ENCODE assay signal across 8 mouse cellular contexts in the genomic region with DNA sequence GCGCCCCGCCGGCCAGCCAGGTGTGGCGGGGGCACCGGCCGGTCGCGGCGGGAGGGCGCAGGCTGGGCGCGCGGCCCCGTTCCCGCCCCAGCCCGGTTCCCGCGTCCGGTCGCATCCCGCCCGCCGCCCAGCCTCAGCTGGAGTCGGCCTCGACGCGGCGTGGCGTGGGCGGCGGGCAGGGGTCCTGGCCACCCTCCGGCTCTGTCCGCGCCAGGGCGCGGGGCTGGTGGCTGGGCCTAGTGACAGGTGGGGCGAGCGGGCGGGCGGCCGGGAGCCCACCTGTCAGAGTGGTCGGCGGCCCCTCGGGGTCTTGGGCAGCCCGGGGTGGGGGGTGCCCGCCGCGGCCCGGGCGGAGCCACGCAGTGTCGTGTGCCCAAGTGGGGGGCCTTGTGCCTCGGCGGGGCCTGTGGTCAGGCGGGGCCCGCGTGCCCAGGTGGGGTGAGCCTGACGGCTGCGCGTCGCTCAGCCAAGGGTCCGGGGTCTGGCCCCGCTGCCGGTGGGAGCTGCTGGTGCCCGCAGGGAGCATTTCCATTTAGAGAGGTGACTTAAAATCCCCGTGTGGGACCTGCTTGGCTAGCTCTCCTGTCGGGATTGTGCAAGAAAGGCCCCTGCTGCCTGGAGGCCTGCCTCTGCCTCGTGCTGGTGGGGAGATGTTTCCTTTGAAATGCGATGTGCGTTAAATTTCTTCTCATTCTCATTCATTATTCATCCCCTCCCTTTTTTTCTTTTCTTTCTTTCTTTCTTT. TPM values are rescaled to one million over a fixed set of nuclear protein-coding genes. Genes with fewer than 3 reads are reported as not detected.
DNase-seq lines count a peak whose midpoint lies in the region; ATAC-seq and TF ChIP-seq lines count a peak whose summit lies in the region.
"Had no signal": no experiment of that assay in that cellular context is flagged by ENCODE, and none has a peak within 500 bp of the region (broad histone marks: within the 10 kb centered on the region; RNA-seq: fewer than 3 reads in every experiment).

No protein-coding gene starts in this region.

- H3K4me3 ChIP-seq in E14TG2a.4 (replicated peaks; ENCODE audit: low read length): peak overlapping the region; percentile 90
- peak overlapping the region; percentile 97 for H3K4me3 ChIP-seq in embryonic facial prominence, embryonic 12.5 days
- H3K4me3 ChIP-seq in heart, postnatal 0 days (ENCODE audit: low read depth, low read length): peak overlapping the region; percentile 78
- peak overlapping the region; percentile 95 for H3K4me3 ChIP-seq in stomach, embryonic 14.5 days (ENCODE audit: low read depth, low read length)

- peak overlapping the region; percentile 99 for H3K9ac ChIP-seq in embryonic facial prominence, embryonic 12.5 days
- H3K9ac ChIP-seq in heart, postnatal 0 days (replicated peaks; ENCODE audit: low read depth, low read length): peak overlapping the region; percentile 95
- H3K9ac ChIP-seq in stomach, embryonic 14.5 days (replicated peaks; ENCODE audit: low read depth, low read length): peak overlapping the region; percentile 89

- peak; percentile 3 for DNase-seq in T-cell, adult 2 months (ENCODE audit: low spot score)
- no peak for DNase-seq in heart, postnatal 0 days (ENCODE audit: low spot score)
- DNase-seq in kidney, postnatal 14 days: peak; percentile 36
- DNase-seq in mesoderm, embryonic 11.5 days (ENCODE audit: low read depth, low spot score): peak; percentile 17

- no peaks in the 10 kb centered on the region for H3K9me3 ChIP-seq in E14TG2a.4 (ENCODE audit: low read length)
- H3K9me3 ChIP-seq in embryonic facial prominence, embryonic 12.5 days: no peaks in the 10 kb centered on the region
- no peaks in the 10 kb centered on the region for H3K9me3 ChIP-seq in heart, postnatal 0 days (replicated peaks; ENCODE audit: control insufficient read depth, low read length)
- no peaks in the 10 kb centered on the region for H3K9me3 ChIP-seq in stomach, embryonic 14.5 days (ENCODE audit: control insufficient read depth, low read depth, low read length)

- no peak for TF ChIP-seq EP300 in heart, postnatal 0 days (IDR thresholded peaks at IDR 0.05; ENCODE audit: low read depth)

- H3K27ac ChIP-seq in embryonic facial prominence, embryonic 12.5 days: peak overlapping the region; percentile 86
- H3K27ac ChIP-seq in heart, postnatal 0 days (ENCODE audit: low read depth): peak overlapping the region; percentile 78
- H3K27ac ChIP-seq in stomach, embryonic 14.5 days (ENCODE audit: low read length): peak overlapping the region; percentile 78

- no peak for TF ChIP-seq CTCF in E14TG2a.4 (conservative IDR thresholded peaks at IDR 0.05; ENCODE audit: low read length)
- TF ChIP-seq CTCF in heart, postnatal 0 days (IDR thresholded peaks at IDR 0.05; ENCODE audit: low read depth): no peak

- H3K4me2 ChIP-seq in embryonic facial prominence, embryonic 12.5 days (replicated peaks): peak overlapping the region; percentile 81
- H3K4me2 ChIP-seq in heart, postnatal 0 days (ENCODE audit: low read depth, low read length): peak overlapping the region; percentile 98
- H3K4me2 ChIP-seq in stomach, embryonic 14.5 days (replicated peaks; ENCODE audit: low read depth, low read length): peak overlapping the region; percentile 59

- under 1% methylated on average over 55 of the region's 70 CpGs for WGBS in embryonic facial prominence, embryonic 12.5 days
- WGBS in heart, postnatal 0 days: under 1% methylated on average over 46 of the region's 70 CpGs
- under 1% methylated on average over 60 of the region's 70 CpGs for WGBS in stomach, embryonic 14.5 days

- peaks cover 61% of the 10 kb centered on the region for H3K4me1 ChIP-seq in E14TG2a.4 (replicated peaks; ENCODE audit: low read depth, low read length)
- peaks cover 17% of the 10 kb centered on the region for H3K4me1 ChIP-seq in embryonic facial prominence, embryonic 12.5 days
- peaks cover 12% of the 10 kb centered on the region for H3K4me1 ChIP-seq in heart, postnatal 0 days (ENCODE audit: control insufficient read depth, insufficient read depth)
- H3K4me1 ChIP-seq in stomach, embryonic 14.5 days (ENCODE audit: control insufficient read depth, insufficient read depth, low read length): peaks cover 16% of the 10 kb centered on the region; the same call in 1 of the 2 replicates

- H3K36me3 ChIP-seq in E14TG2a.4 (ENCODE audit: insufficient read depth, low read length): peaks cover 42% of the 10 kb centered on the region
- H3K36me3 ChIP-seq in embryonic facial prominence, embryonic 12.5 days: peaks cover 28% of the 10 kb centered on the region
- peaks cover 30% of the 10 kb centered on the region for H3K36me3 ChIP-seq in heart, postnatal 0 days (replicated peaks; ENCODE audit: control insufficient read depth, insufficient read depth, low read length)
- H3K36me3 ChIP-seq in stomach, embryonic 14.5 days (ENCODE audit: control insufficient read depth, insufficient read depth, low read length): peaks cover 38% of the 10 kb centered on the region

- peaks cover 27% of the 10 kb centered on the region for H3K27me3 ChIP-seq in E14TG2a.4 (ENCODE audit: insufficient read depth, low read length)
- no peaks in the 10 kb centered on the region for H3K27me3 ChIP-seq in embryonic facial prominence, embryonic 12.5 days
- H3K27me3 ChIP-seq in heart, postnatal 0 days (ENCODE audit: control insufficient read depth, insufficient read depth, low read length): no peaks in the 10 kb centered on the region
- no peaks in the 10 kb centered on the region for H3K27me3 ChIP-seq in stomach, embryonic 14.5 days (ENCODE audit: control insufficient read depth, insufficient read depth, low read length)

- ATAC-seq in embryonic facial prominence, embryonic 12.5 days (ENCODE audit: insufficient number of reproducible peaks, insufficient read depth, low FRiP score, low TSS enrichment): peak; percentile 41
- peak; percentile 42 for ATAC-seq in heart, postnatal 0 days (ENCODE audit: insufficient read depth, low read depth)
- peak; percentile 60 for ATAC-seq in stomach, embryonic 14.5 days (ENCODE audit: insufficient number of reproducible peaks, insufficient read depth, low FRiP score, low read depth)

RNA-seq across cellular contexts. Expression of a gene that starts 0.5 kb away (rescaled TPM):
- polyA plus RNA-seq in embryonic facial prominence, embryonic 12.5 days (2016; fragmentation: Nextera tagmentation; extraction: Ambion mirVana): 174 and 176 TPM in 2 replicates
- total RNA-seq in heart, postnatal 0 days (2014; rRNA removed; ENCODE audit: low replicate concordance): 20.9 and 38.6 TPM in 2 replicates
- 47.4 and 48.0 TPM in 2 replicates for polyA plus RNA-seq in heart, postnatal 0 days (2015; fragmentation: Nextera tagmentation; extraction: Ambion mirVana)
- 153 and 185 TPM in 2 replicates for polyA plus RNA-seq in stomach, embryonic 14.5 days (2014; fragmentation: Nextera tagmentation; extraction: Ambion mirVana)

RNA-seq across cellular contexts. Expression of a gene that starts 51.1 kb away (rescaled TPM):
- 54.2 TPM in 2 replicates for polyA plus RNA-seq in embryonic facial prominence, embryonic 12.5 days (2016; fragmentation: Nextera tagmentation; extraction: Ambion mirVana)
- total RNA-seq in heart, postnatal 0 days (2014; rRNA removed; ENCODE audit: low replicate concordance): 9.0 and 10.8 TPM in 2 replicates
- polyA plus RNA-seq in heart, postnatal 0 days (2015; fragmentation: Nextera tagmentation; extraction: Ambion mirVana): 16.7 and 18.3 TPM in 2 replicates
- 45.5 and 46.3 TPM in 2 replicates for polyA plus RNA-seq in stomach, embryonic 14.5 days (2014; fragmentation: Nextera tagmentation; extraction: Ambion mirVana)

RNA-seq across cellular contexts. Expression of a gene that starts 51.1 kb away (rescaled TPM):
- 33.4 and 34.4 TPM in 2 replicates for polyA plus RNA-seq in embryonic facial prominence, embryonic 12.5 days (2016; fragmentation: Nextera tagmentation; extraction: Ambion mirVana)
- 31.8 and 37.7 TPM in 2 replicates for total RNA-seq in heart, postnatal 0 days (2014; rRNA removed; ENCODE audit: low replicate concordance)
- 27.8 and 30.5 TPM in 2 replicates for polyA plus RNA-seq in heart, postnatal 0 days (2015; fragmentation: Nextera tagmentation; extraction: Ambion mirVana)
- polyA plus RNA-seq in stomach, embryonic 14.5 days (2014; fragmentation: Nextera tagmentation; extraction: Ambion mirVana): 20.6 and 23.6 TPM in 2 replicates

RNA-seq across cellular contexts. Expression of a gene that starts 57.6 kb away (rescaled TPM):
- not detected in 2 replicates for polyA plus RNA-seq in embryonic facial prominence, embryonic 12.5 days (2016; fragmentation: Nextera tagmentation; extraction: Ambion mirVana)
- total RNA-seq in heart, postnatal 0 days (2014; rRNA removed; ENCODE audit: low replicate concordance): not detected in 2 replicates
- 0.08 and 0.14 TPM in 2 replicates for polyA plus RNA-seq in heart, postnatal 0 days (2015; fragmentation: Nextera tagmentation; extraction: Ambion mirVana)
- 16.0 and 16.7 TPM in 2 replicates for polyA plus RNA-seq in stomach, embryonic 14.5 days (2014; fragmentation: Nextera tagmentation; extraction: Ambion mirVana)
- total RNA-seq: layer of hippocampus, postnatal 36 days had no signal
